ENCODE assay signal across 25 mouse cellular contexts in genomic region chr8:91326018-91326417, GRCm38 (mm10). TPM values are rescaled to one million over a fixed set of nuclear protein-coding genes. Genes with fewer than 3 reads are reported as not detected.
A peak's percentile ranks its signal among the peaks of the same experiment; 100 is the strongest.
DNase-seq lines count a peak whose midpoint lies in the region; ATAC-seq lines count a peak whose summit lies in the region.
"Had no signal": no experiment of that assay in that cellular context is flagged by ENCODE, and none has a peak within 500 bp of the region (broad histone marks: within the 10 kb centered on the region; RNA-seq: fewer than 3 reads in every experiment).

No protein-coding gene starts in this region.

- DNase-seq in thymus, postnatal 0 days (ENCODE audit: low spot score): peak; percentile 22
- no peak for DNase-seq in thymus, postnatal 10 days (ENCODE audit: low spot score in 2 of 2)
- DNase-seq in fat pad, adult 2 months (ENCODE audit: extremely low read depth, low read depth, low spot score): peak; percentile 19
- no peak for DNase-seq in layer of hippocampus, postnatal 25 days (ENCODE audit: extremely low spot score in 1 of 2, low spot score in 1 of 2)
- DNase-seq in kidney, postnatal 36 days: no peak
- DNase-seq in right cerebral cortex, postnatal 4 days: no peak
- DNase-seq: adrenal gland, postnatal 25 days; cerebellum, adult 11-12 months; cerebellum, adult 9-11 months; embryo, embryonic 11 days; gastrocnemius, postnatal 36 days; heart, postnatal 10 days; kidney, adult 8-10 months; layer of hippocampus, adult 9-11 months; liver; lung, adult 2 months; lung, postnatal 10 days; midbrain, embryonic 14.5 days; right cerebral cortex, postnatal 14 days; spleen, adult 18-20 months; thymus, postnatal 36 days had no signal

- peak; percentile 71 for ATAC-seq in megakaryocyte progenitor cell, adult 5-6 weeks (replicated peaks; ENCODE audit: poor library complexity)
- ATAC-seq: forebrain, embryonic 15.5 days; intestine, embryonic 15.5 days; Patski had no signal

RNA-seq across cellular contexts. Expression of gene Fto, which starts 12.7 kb away (rescaled TPM):
- polyA plus RNA-seq in thymus, postnatal 0 days (2015; fragmentation: Nextera tagmentation; extraction: Ambion mirVana): 33.4 and 37.5 TPM in 2 replicates
- 50.0 and 54.6 TPM in 2 replicates for total RNA-seq in megakaryocyte progenitor cell, adult 5-6 weeks (2015)
- total RNA-seq in megakaryocyte progenitor cell, adult 5-6 weeks (2017): 26.4 and 34.7 TPM in 2 replicates
- total RNA-seq in layer of hippocampus, postnatal 25 days (2021): 100 to 1,000 TPM; 138 TPM

RNA-seq across cellular contexts. Expression of gene Rpgrip1l, which starts 13.0 kb away (rescaled TPM):
- polyA plus RNA-seq in thymus, postnatal 0 days (2015; fragmentation: Nextera tagmentation; extraction: Ambion mirVana): 8.7 and 11.6 TPM in 2 replicates
- 10.1 and 13.6 TPM in 2 replicates for total RNA-seq in megakaryocyte progenitor cell, adult 5-6 weeks (2015)
- total RNA-seq in megakaryocyte progenitor cell, adult 5-6 weeks (2017): 11.6 and 14.6 TPM in 2 replicates
- 10 to 100 TPM; 21.7 to 21.8 TPM for total RNA-seq in layer of hippocampus, postnatal 25 days (2021)

Comparison
In these comparisons a context has a peak if more than half of its experiments do, and no peak if none do; other contexts are left out.
1. DNase-seq: peak in thymus, postnatal 0 days (single experiment) and fat pad, adult 2 months (single experiment); none in thymus, postnatal 10 days (0 of 2), layer of hippocampus, postnatal 25 days (0 of 2), kidney, postnatal 36 days (0 of 2) and right cerebral cortex, postnatal 4 days (single experiment).